Mouse (Mus musculus): ENCODE data around the gene Tdrd5.
"Not testable (repeated sequence)": the region's sequence is repeated elsewhere in the genome, so short reads cannot be mapped to it uniquely, and the experiment has no call there.

Tdrd5 gene

GRCm38 (mm10) chr1:156302911-156303749 lies at the start of gene Tdrd5:
Gene Tdrd5, minus strand, starts transcription at chr1:156303664.
- peak; percentile 4 for DNase-seq

- DNase-seq: no peak
Observed at GRCm38 (mm10) chr1:156352466-156352865, 49.0 kb upstream of the Tdrd5 start.

GRCm38 (mm10) chr1:156350441-156350840 lies 47.0 kb upstream of the Tdrd5 start:
- no peak for DNase-seq

GRCm38 (mm10) chr1:156349031-156349430 lies 45.6 kb upstream of the Tdrd5 start:
- DNase-seq: no peak

- DNase-seq: no peak
Observed at GRCm38 (mm10) chr1:156345633-156346032, 42.2 kb upstream of the Tdrd5 start.

- no peak for DNase-seq
Observed at GRCm38 (mm10) chr1:156344433-156344832, 41.0 kb upstream of the Tdrd5 start.

- DNase-seq: no peak
Observed at GRCm38 (mm10) chr1:156340847-156341246, 37.4 kb upstream of the Tdrd5 start.

GRCm38 (mm10) chr1:156323126-156323525 lies 19.7 kb upstream of the Tdrd5 start:
- no peak for DNase-seq

- no peak for DNase-seq
Observed at GRCm38 (mm10) chr1:156310630-156311029, 7.2 kb upstream of the Tdrd5 start, which contains the start of gene Nphs2. Gene Nphs2, plus strand, starts transcription at chr1:156310727.

GRCm38 (mm10) chr1:156308595-156308994 lies 5.1 kb upstream of the Tdrd5 start:
- no peak for DNase-seq

GRCm38 (mm10) chr1:156290016-156290415 lies 13.4 kb downstream of the Tdrd5 start:
- no peak for DNase-seq

GRCm38 (mm10) chr1:156289222-156289587 lies 14.3 kb downstream of the Tdrd5 start:
- not testable (repeated sequence) for DNase-seq

- no peak for DNase-seq
Observed at GRCm38 (mm10) chr1:156288556-156289221, 14.8 kb downstream of the Tdrd5 start.

GRCm38 (mm10) chr1:156285541-156285896 lies 17.9 kb downstream of the Tdrd5 start:
- no peak for DNase-seq

- no peak for DNase-seq
Observed at GRCm38 (mm10) chr1:156284851-156285540, 18.5 kb downstream of the Tdrd5 start.

GRCm38 (mm10) chr1:156284207-156284606 lies 19.3 kb downstream of the Tdrd5 start:
- DNase-seq: no peak

GRCm38 (mm10) chr1:156280131-156280530 lies 23.3 kb downstream of the Tdrd5 start:
- DNase-seq: no peak

GRCm38 (mm10) chr1:156273647-156274046 lies 29.8 kb downstream of the Tdrd5 start:
- no peak for DNase-seq

GRCm38 (mm10) chr1:156271654-156272053 lies 31.8 kb downstream of the Tdrd5 start:
- DNase-seq: no peak

GRCm38 (mm10) chr1:156270471-156270870 lies 33.0 kb downstream of the Tdrd5 start:
- DNase-seq: no peak

- DNase-seq: not testable (repeated sequence)
Observed at GRCm38 (mm10) chr1:156268546-156268945, 34.9 kb downstream of the Tdrd5 start.

- no peak for DNase-seq
Observed at GRCm38 (mm10) chr1:156263946-156264345, 39.5 kb downstream of the Tdrd5 start.

GRCm38 (mm10) chr1:156263352-156263751 lies 40.1 kb downstream of the Tdrd5 start:
- DNase-seq: peak; percentile 34

- no peak for DNase-seq
Observed at GRCm38 (mm10) chr1:156254866-156255265, 48.6 kb downstream of the Tdrd5 start.

All from cerebellum, adult 11 months (tissue).